ENCODE assay signal across 8 mouse cellular contexts in the genomic region with DNA sequence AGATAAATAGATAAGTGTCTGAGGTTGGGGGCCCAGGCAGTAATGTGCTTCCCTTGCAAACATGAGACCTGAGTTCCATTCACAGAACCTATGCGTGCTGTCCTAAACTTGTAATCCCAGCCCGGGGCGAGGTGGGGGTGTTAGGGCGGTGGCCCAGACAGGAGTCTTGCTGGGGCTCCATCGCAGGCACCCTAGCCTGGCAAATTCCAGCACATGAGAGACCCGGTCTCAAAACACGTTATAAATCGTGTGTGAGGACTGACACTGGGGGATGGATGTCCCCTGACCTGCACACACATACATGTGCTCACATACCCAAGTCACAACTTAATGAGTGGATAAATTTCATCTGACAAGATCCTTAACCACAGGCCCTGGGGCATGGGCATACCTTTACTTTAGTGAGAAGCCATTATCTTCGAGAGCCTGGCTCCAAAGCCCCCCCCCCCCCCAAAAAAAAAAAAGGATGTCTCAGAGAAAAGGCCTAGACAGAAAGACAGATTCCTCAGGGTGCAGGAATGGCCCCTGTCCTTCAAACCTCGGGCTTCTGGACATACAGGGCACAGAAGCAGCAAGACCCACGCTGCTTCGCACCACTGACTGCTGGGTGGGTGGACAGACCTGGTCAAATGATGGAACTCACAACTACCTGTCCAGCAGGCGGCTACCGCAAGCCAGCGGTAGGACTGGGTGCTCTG. TPM values are rescaled to one million over a fixed set of nuclear protein-coding genes. Genes with fewer than 3 reads are reported as not detected.
DNase-seq lines count a peak whose midpoint lies in the region; ATAC-seq and TF ChIP-seq lines count a peak whose summit lies in the region.

No protein-coding gene starts in this region.

- H3K9me3 ChIP-seq in embryonic facial prominence, embryonic 13.5 days = 0 out of 2 replicates have a peak, but pooled peaks cover 2% of the 10 kb centered on the region
- H3K9me3 ChIP-seq in intestine, embryonic 14.5 days (ENCODE audit: control insufficient read depth, low read length) = no peaks in the 10 kb centered on the region
- H3K9me3 ChIP-seq in neural tube, embryonic 12.5 days = no peaks in the 10 kb centered on the region

- peak overlapping the region; percentile 53 for H3K4me3 ChIP-seq in left cerebral cortex, adult 2 months
- H3K4me3 ChIP-seq in embryonic facial prominence, embryonic 13.5 days = peak overlapping the region; percentile 43
- peak overlapping the region; percentile 24 for H3K4me3 ChIP-seq in intestine, embryonic 14.5 days (ENCODE audit: low read depth, low read length)
- peak overlapping the region; percentile 32 for H3K4me3 ChIP-seq in neural tube, embryonic 12.5 days

- H3K27ac ChIP-seq in left cerebral cortex, adult 2 months = peak overlapping the region; percentile 94
- no peak overlapping the region for H3K27ac ChIP-seq in embryonic facial prominence, embryonic 13.5 days
- H3K27ac ChIP-seq in intestine, embryonic 14.5 days (ENCODE audit: low read depth) = no peak overlapping the region
- H3K27ac ChIP-seq in neural tube, embryonic 12.5 days = no peak overlapping the region

- DNase-seq in left cerebral cortex, adult 2 months (ENCODE audit: extremely low spot score in 1 of 2, low spot score in 2 of 2) = no peak
- no peak for DNase-seq in left cerebral cortex, postnatal 10 days (ENCODE audit: extremely low spot score in 1 of 2, low spot score in 2 of 2)
- DNase-seq in intestine, embryonic 14.5 days (ENCODE audit: low spot score) = no peak
- DNase-seq in gastrocnemius, adult 18-20 months (ENCODE audit: low spot score) = no peak
- DNase-seq in layer of hippocampus, postnatal 10 days (ENCODE audit: low spot score in 2 of 2) = no peak
- DNase-seq in adrenal gland, postnatal 25 days = no peak

- peak overlapping the region; percentile 72 for H3K9ac ChIP-seq in embryonic facial prominence, embryonic 13.5 days
- 0 out of 2 replicates have a peak overlapping the region, but pooled peaks have one; percentile 22 for H3K9ac ChIP-seq in intestine, embryonic 14.5 days (ENCODE audit: low read length)
- H3K9ac ChIP-seq in neural tube, embryonic 12.5 days = peak overlapping the region; percentile 55

- no peaks in the 10 kb centered on the region for H3K27me3 ChIP-seq in embryonic facial prominence, embryonic 13.5 days
- no peaks in the 10 kb centered on the region for H3K27me3 ChIP-seq in intestine, embryonic 14.5 days (replicated peaks; ENCODE audit: control insufficient read depth, insufficient read depth, low read length)
- no peaks in the 10 kb centered on the region for H3K27me3 ChIP-seq in neural tube, embryonic 12.5 days (replicated peaks)

- 47% methylated on average over 15 of the region's 15 CpGs for WGBS in embryonic facial prominence, embryonic 13.5 days
- 55% methylated on average over 15 of the region's 15 CpGs for WGBS in intestine, embryonic 14.5 days
- WGBS in neural tube, embryonic 12.5 days = 55% methylated on average over 15 of the region's 15 CpGs

- no peak for ATAC-seq in embryonic facial prominence, embryonic 13.5 days (ENCODE audit: insufficient number of reproducible peaks, insufficient read depth, low FRiP score, low TSS enrichment, low read depth)
- no peak; the same call in 1 of the 2 replicates for ATAC-seq in intestine, embryonic 14.5 days (replicated peaks; ENCODE audit: low FRiP score, low TSS enrichment, low read depth)
- peak; percentile 64; the same call in 1 of the 2 replicates for ATAC-seq in neural tube, embryonic 12.5 days (ENCODE audit: low FRiP score, low read depth)

- H3K36me3 ChIP-seq in embryonic facial prominence, embryonic 13.5 days = no peaks in the 10 kb centered on the region
- no peaks in the 10 kb centered on the region for H3K36me3 ChIP-seq in intestine, embryonic 14.5 days (ENCODE audit: control insufficient read depth, insufficient read depth, low read length)
- H3K36me3 ChIP-seq in neural tube, embryonic 12.5 days = no peaks in the 10 kb centered on the region

- TF ChIP-seq CTCF in left cerebral cortex, adult 2 months (IDR thresholded peaks at IDR 0.05) = no peak

- H3K4me1 ChIP-seq in embryonic facial prominence, embryonic 13.5 days = no peaks in the 10 kb centered on the region
- 0 out of 2 replicates have a peak, but pooled peaks cover 3% of the 10 kb centered on the region for H3K4me1 ChIP-seq in intestine, embryonic 14.5 days (replicated peaks; ENCODE audit: control insufficient read depth, insufficient read depth, low read length)
- no peaks in the 10 kb centered on the region for H3K4me1 ChIP-seq in neural tube, embryonic 12.5 days

- intact Hi-C loops in left cerebral cortex, adult 2 months (cut with DNase I) = loop anchor here (5.0 kb wide), 1 partner anchor 55 kb away; a partner anchor contains a TSS
- intact Hi-C loops in left cerebral cortex, postnatal 10 days (cut with DNase I) = no loop called here

- peak overlapping the region; percentile 85 for H3K4me2 ChIP-seq in embryonic facial prominence, embryonic 13.5 days
- peak overlapping the region; percentile 61 for H3K4me2 ChIP-seq in intestine, embryonic 14.5 days (ENCODE audit: low read length)
- peak overlapping the region; percentile 69 for H3K4me2 ChIP-seq in neural tube, embryonic 12.5 days (replicated peaks)

RNA-seq across cellular contexts. Expression of a gene that starts 13.8 kb away (rescaled TPM):
- total RNA-seq in left cerebral cortex, adult 2 months (2021) = 10 to 100 TPM; 50.1 to 71.0 TPM
- total RNA-seq in left cerebral cortex, postnatal 10 days (2021) = 10 to 100 TPM; 35.9 to 36.3 TPM
- polyA plus RNA-seq in embryonic facial prominence, embryonic 13.5 days (2015; fragmentation: Nextera tagmentation; extraction: Ambion mirVana) = 63.2 and 68.8 TPM in 2 replicates
- 46.5 and 48.7 TPM in 2 replicates for polyA plus RNA-seq in intestine, embryonic 14.5 days (2014; fragmentation: Nextera tagmentation; extraction: Ambion mirVana)
- 60.2 and 63.0 TPM in 2 replicates for polyA plus RNA-seq in neural tube, embryonic 12.5 days (2016; fragmentation: Nextera tagmentation; extraction: Ambion mirVana)
- total RNA-seq in gastrocnemius, adult 18-20 months (2021) = 10 to 100 TPM in 1 of 2 experiments, 1 to 10 TPM in 1; 5.9 to 16.7 TPM
- total RNA-seq in layer of hippocampus, postnatal 10 days (2021) = 10 to 100 TPM; 29.4 to 33.5 TPM
- 27.7 and 28.0 TPM in 2 replicates for total RNA-seq in adrenal gland, postnatal 25 days (2021)

RNA-seq across cellular contexts. Expression of a gene that starts 14.1 kb away (rescaled TPM):
- 100 to 1,000 TPM; 572 to 605 TPM for total RNA-seq in left cerebral cortex, adult 2 months (2021)
- 100 to 1,000 TPM; 642 to 649 TPM for total RNA-seq in left cerebral cortex, postnatal 10 days (2021)
- 545 and 624 TPM in 2 replicates for polyA plus RNA-seq in embryonic facial prominence, embryonic 13.5 days (2015; fragmentation: Nextera tagmentation; extraction: Ambion mirVana)
- polyA plus RNA-seq in intestine, embryonic 14.5 days (2014; fragmentation: Nextera tagmentation; extraction: Ambion mirVana) = 660 and 684 TPM in 2 replicates
- polyA plus RNA-seq in neural tube, embryonic 12.5 days (2016; fragmentation: Nextera tagmentation; extraction: Ambion mirVana) = 760 and 802 TPM in 2 replicates
- 100 to 1,000 TPM; 512 to 541 TPM for total RNA-seq in gastrocnemius, adult 18-20 months (2021)
- 100 to 1,000 TPM; 532 to 604 TPM for total RNA-seq in layer of hippocampus, postnatal 10 days (2021)
- 582 and 661 TPM in 2 replicates for total RNA-seq in adrenal gland, postnatal 25 days (2021)

RNA-seq across cellular contexts. Expression of a gene that starts 30.6 kb away (rescaled TPM):
- 10 to 100 TPM; 84.6 to 88.2 TPM for total RNA-seq in left cerebral cortex, adult 2 months (2021)
- 10 to 100 TPM; 84.0 to 86.7 TPM for total RNA-seq in left cerebral cortex, postnatal 10 days (2021)
- polyA plus RNA-seq in embryonic facial prominence, embryonic 13.5 days (2015; fragmentation: Nextera tagmentation; extraction: Ambion mirVana) = 186 and 190 TPM in 2 replicates
- polyA plus RNA-seq in intestine, embryonic 14.5 days (2014; fragmentation: Nextera tagmentation; extraction: Ambion mirVana) = 158 and 160 TPM in 2 replicates
- 182 and 186 TPM in 2 replicates for polyA plus RNA-seq in neural tube, embryonic 12.5 days (2016; fragmentation: Nextera tagmentation; extraction: Ambion mirVana)
- 10 to 100 TPM; 16.6 to 16.9 TPM for total RNA-seq in gastrocnemius, adult 18-20 months (2021)
- total RNA-seq in layer of hippocampus, postnatal 10 days (2021) = 10 to 100 TPM; 65.2 to 77.6 TPM
- total RNA-seq in adrenal gland, postnatal 25 days (2021) = 42.3 and 48.8 TPM in 2 replicates

RNA-seq across cellular contexts. Expression of a gene that starts 44.6 kb away (rescaled TPM):
- total RNA-seq in left cerebral cortex, adult 2 months (2021) = 1 to 10 TPM in 1 of 2 experiments, under 1 TPM in 1; 0.95 to 2.2 TPM
- under 1 TPM; 0.71 to 0.77 TPM for total RNA-seq in left cerebral cortex, postnatal 10 days (2021)
- 1.5 and 2.1 TPM in 2 replicates for polyA plus RNA-seq in embryonic facial prominence, embryonic 13.5 days (2015; fragmentation: Nextera tagmentation; extraction: Ambion mirVana)
- polyA plus RNA-seq in intestine, embryonic 14.5 days (2014; fragmentation: Nextera tagmentation; extraction: Ambion mirVana) = 1.3 and 2.0 TPM in 2 replicates
- polyA plus RNA-seq in neural tube, embryonic 12.5 days (2016; fragmentation: Nextera tagmentation; extraction: Ambion mirVana) = 0.41 and 0.66 TPM in 2 replicates
- total RNA-seq in gastrocnemius, adult 18-20 months (2021) = under 1 TPM in 1 of 2 experiments, not detected in 1; 0.09 TPM
- total RNA-seq in layer of hippocampus, postnatal 10 days (2021) = 1 to 10 TPM in 1 of 2 experiments, under 1 TPM in 1; 0.32 to 1.0 TPM
- 0.86 and 2.5 TPM in 2 replicates for total RNA-seq in adrenal gland, postnatal 25 days (2021)

RNA-seq across cellular contexts. Expression of a gene that starts 55.4 kb away (rescaled TPM):
- total RNA-seq in left cerebral cortex, adult 2 months (2021) = 100 to 1,000 TPM; 144 to 147 TPM
- total RNA-seq in left cerebral cortex, postnatal 10 days (2021) = 100 to 1,000 TPM; 141 to 145 TPM
- 304 and 312 TPM in 2 replicates for polyA plus RNA-seq in embryonic facial prominence, embryonic 13.5 days (2015; fragmentation: Nextera tagmentation; extraction: Ambion mirVana)
- 364 and 372 TPM in 2 replicates for polyA plus RNA-seq in intestine, embryonic 14.5 days (2014; fragmentation: Nextera tagmentation; extraction: Ambion mirVana)
- 343 and 361 TPM in 2 replicates for polyA plus RNA-seq in neural tube, embryonic 12.5 days (2016; fragmentation: Nextera tagmentation; extraction: Ambion mirVana)
- 100 to 1,000 TPM; 308 to 352 TPM for total RNA-seq in gastrocnemius, adult 18-20 months (2021)
- 100 to 1,000 TPM; 161 to 175 TPM for total RNA-seq in layer of hippocampus, postnatal 10 days (2021)
- 223 and 229 TPM in 2 replicates for total RNA-seq in adrenal gland, postnatal 25 days (2021)

Comparison
In these comparisons a context has a peak if more than half of its experiments do, and no peak if none do; other contexts are left out.
1. H3K9ac ChIP-seq: peak in every context shown above with its lines; median percentile 72 in embryonic facial prominence, embryonic 13.5 days; 55 in neural tube, embryonic 12.5 days; 22 in intestine, embryonic 14.5 days.